Mouse (Mus musculus): Measurements from ENCODE around the gene Atp1b1. TPM values are rescaled to one million over a fixed set of nuclear protein-coding genes. Genes with fewer than 3 reads are reported as not detected.

Atp1b1 gene
- polyA plus RNA-seq, 1 experiment from 2014 or later, result 163 TPM

DNA sequence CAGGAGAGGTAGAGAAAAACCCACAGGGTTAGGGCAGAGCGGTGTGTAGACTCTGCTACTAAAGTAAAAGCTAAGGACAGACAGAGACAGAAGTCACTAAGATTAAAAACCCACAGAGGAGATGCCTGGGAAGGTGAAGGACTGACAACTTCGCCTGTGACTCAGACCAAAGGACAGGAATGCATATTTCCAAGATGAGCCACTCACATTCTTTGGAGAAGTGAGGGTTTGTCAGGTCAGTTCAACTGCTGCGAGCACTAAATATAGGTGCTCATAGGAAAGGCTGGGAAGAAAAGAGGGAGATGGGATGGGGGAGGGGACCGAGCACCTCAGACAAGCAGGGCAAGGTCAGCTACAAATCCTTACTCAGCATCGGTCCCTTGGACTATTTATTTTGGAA lies 6.8 kb downstream of the Atp1b1 start:
- Histone ChIP-seq H3K4me3 (replicated peaks) (no peak overlapping the region), H3K27ac (no peak overlapping the region), H3K36me3 (peaks cover 50% of the 10 kb centered on the region), H3K9ac (no peak overlapping the region), H3K4me1 (0 out of 2 replicates have a peak, but pooled peaks cover 5% of the 10 kb centered on the region), H3K4me2 (no peak overlapping the region), H3K27me3 (peaks cover 12% of the 10 kb centered on the region), H3K9me3 (replicated peaks) (no peaks in the 10 kb centered on the region)
- WGBS, result 71% methylated on average over 5 of the region's 5 CpGs
- ATAC-seq (replicated peaks; ENCODE audit: low FRiP score), result no peak

DNA sequence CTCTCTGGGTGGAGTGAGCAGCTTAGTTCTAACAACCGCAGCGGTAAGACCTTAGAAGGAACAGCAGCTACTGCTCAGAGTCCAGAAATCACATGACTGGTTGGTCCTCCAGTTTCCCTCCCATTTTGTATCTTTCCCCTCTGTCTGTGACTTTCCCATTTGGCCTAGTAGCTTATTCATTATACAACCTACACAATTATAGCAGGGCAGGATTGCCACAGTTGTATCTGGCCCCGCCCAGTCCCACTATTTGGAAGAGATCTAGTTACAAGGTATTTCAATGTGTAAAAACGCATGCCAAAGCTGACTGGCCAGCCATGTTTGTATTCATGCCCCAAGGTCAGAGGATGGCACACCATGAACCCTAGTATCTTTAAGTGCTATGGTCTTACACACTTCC lies 7.5 kb downstream of the Atp1b1 start:
- Histone ChIP-seq H3K4me3 (replicated peaks) (no peak overlapping the region), H3K27ac (no peak overlapping the region), H3K9ac (no peak overlapping the region), H3K36me3 (peaks cover 50% of the 10 kb centered on the region), H3K4me1 (0 out of 2 replicates have a peak, but pooled peaks cover 6% of the 10 kb centered on the region), H3K4me2 (no peak overlapping the region), H3K27me3 (peaks cover 5% of the 10 kb centered on the region), H3K9me3 (replicated peaks) (no peaks in the 10 kb centered on the region)
- 89% methylated on average over 4 of the region's 4 CpGs for WGBS
- no peak for ATAC-seq (replicated peaks; ENCODE audit: low FRiP score)

DNA sequence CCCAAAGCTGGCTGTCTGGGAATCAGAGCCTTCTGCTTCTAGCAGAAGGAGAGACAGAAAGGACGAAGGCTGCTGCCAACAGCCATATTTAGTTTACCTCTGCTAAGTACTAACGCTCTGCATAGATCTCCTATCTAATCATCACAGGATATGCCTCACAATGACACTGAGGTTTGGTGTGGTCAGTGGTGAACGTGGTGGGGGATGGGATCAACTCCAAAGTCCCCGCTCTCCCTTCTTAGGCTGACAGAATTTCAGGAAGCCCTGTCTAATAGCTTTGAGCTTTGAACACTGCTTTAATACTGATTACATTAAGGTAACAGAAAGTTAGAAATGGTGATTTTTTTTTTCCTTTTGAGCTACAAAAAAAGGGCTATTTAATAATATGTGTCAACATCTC lies 7.9 kb downstream of the Atp1b1 start:
- no peaks in the 10 kb centered on the region for H3K9me3 ChIP-seq (replicated peaks)
- H3K27ac ChIP-seq, result no peak overlapping the region
- ATAC-seq (replicated peaks; ENCODE audit: low FRiP score), result no peak
- H3K4me2 ChIP-seq, result no peak overlapping the region
- no peak overlapping the region for H3K4me3 ChIP-seq (replicated peaks)
- 86% methylated on average over 4 of the region's 4 CpGs for WGBS
- H3K4me1 ChIP-seq, result 0 out of 2 replicates have a peak, but pooled peaks cover 6% of the 10 kb centered on the region
- no peak overlapping the region for H3K9ac ChIP-seq
- peaks cover 50% of the 10 kb centered on the region for H3K36me3 ChIP-seq
- H3K27me3 ChIP-seq, result 0 out of 2 replicates have a peak, but pooled peaks cover 3% of the 10 kb centered on the region

DNA sequence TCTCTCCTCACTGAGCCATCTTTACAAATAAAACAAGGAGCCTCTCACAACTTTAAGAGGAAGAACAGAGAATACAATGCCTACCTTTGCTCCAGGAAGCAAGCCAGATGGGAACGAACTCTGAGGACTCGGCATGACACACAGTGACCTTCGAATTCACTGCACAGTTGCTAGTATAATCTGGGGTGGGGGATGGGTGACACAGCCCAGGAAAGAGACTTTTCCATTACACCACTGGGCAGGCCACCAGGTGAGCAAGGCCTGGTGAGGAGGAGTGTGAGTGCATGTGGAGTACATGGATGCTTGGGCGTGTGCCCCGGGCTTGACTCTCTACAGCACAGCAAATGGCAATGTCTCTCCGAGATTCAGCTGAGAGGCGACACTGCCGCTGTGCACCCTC lies 8.5 kb downstream of the Atp1b1 start:
- 90% methylated on average over 8 of the region's 8 CpGs for WGBS
- Histone ChIP-seq H3K4me1 (0 out of 2 replicates have a peak, but pooled peaks cover 6% of the 10 kb centered on the region), H3K36me3 (peaks cover 53% of the 10 kb centered on the region), H3K9me3 (replicated peaks) (no peaks in the 10 kb centered on the region), H3K9ac (no peak overlapping the region), H3K4me3 (replicated peaks) (no peak overlapping the region), H3K27ac (no peak overlapping the region), H3K27me3 (no peaks in the 10 kb centered on the region), H3K4me2 (no peak overlapping the region)
- ATAC-seq (replicated peaks; ENCODE audit: low FRiP score), result no peak

DNA sequence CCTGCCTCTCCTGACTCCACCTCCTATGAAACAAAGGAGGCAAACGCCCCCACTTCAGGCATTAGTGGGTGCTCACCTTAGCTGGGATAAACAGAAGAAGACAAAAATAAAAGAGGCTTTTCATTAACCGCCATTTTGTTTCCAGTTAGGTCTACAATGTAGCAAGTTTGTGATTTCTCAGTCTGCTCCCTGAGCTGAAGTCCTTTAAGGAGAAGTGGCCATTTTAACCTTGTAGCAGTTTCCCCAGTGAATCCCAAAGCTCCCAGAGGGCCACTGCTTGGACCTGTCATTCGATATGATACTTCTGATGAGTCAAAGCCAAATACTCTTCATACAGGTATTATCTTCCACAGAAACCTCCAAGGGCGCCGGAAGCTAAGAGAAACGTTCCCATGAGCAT lies 10.6 kb downstream of the Atp1b1 start:
- ATAC-seq (replicated peaks; ENCODE audit: low FRiP score), result no peak
- 90% methylated on average over 6 of the region's 6 CpGs for WGBS
- H3K27me3 ChIP-seq, result no peaks in the 10 kb centered on the region
- no peak overlapping the region for H3K4me3 ChIP-seq (replicated peaks)
- H3K36me3 ChIP-seq, result peaks cover 64% of the 10 kb centered on the region
- no peaks in the 10 kb centered on the region for H3K9me3 ChIP-seq (replicated peaks)
- H3K9ac ChIP-seq, result no peak overlapping the region
- no peak overlapping the region for H3K4me2 ChIP-seq
- H3K27ac ChIP-seq, result no peak overlapping the region
- 0 out of 2 replicates have a peak, but pooled peaks cover 6% of the 10 kb centered on the region for H3K4me1 ChIP-seq

DNA sequence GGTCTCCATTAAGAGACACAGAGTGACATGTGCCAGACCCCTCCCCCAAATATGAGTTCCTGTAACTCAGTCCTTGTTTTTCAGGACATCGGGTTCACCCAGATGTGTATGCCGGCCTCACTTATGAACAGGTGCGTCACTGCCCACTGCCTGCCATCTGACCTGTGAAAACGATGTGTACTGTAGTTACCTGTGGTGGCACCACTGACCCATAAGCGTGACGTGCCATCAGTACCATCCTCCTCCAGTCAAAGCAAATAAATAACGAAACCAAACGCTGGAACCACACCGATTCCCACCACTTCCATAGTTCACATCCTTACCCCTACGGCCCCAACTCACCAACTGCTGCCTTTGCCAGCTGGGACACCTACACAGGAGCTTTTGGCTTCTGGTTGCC lies 11.6 kb downstream of the Atp1b1 start:
- no peak for ATAC-seq (replicated peaks; ENCODE audit: low FRiP score)
- no peak overlapping the region for H3K4me2 ChIP-seq
- peaks cover 66% of the 10 kb centered on the region for H3K36me3 ChIP-seq
- 0 out of 2 replicates have a peak, but pooled peaks cover 6% of the 10 kb centered on the region for H3K4me1 ChIP-seq
- no peak overlapping the region for H3K27ac ChIP-seq
- WGBS, result 76% methylated on average over 10 of the region's 10 CpGs
- no peak overlapping the region for H3K9ac ChIP-seq
- H3K27me3 ChIP-seq, result no peaks in the 10 kb centered on the region
- no peaks in the 10 kb centered on the region for H3K9me3 ChIP-seq (replicated peaks)
- H3K4me3 ChIP-seq (replicated peaks), result no peak overlapping the region

DNA sequence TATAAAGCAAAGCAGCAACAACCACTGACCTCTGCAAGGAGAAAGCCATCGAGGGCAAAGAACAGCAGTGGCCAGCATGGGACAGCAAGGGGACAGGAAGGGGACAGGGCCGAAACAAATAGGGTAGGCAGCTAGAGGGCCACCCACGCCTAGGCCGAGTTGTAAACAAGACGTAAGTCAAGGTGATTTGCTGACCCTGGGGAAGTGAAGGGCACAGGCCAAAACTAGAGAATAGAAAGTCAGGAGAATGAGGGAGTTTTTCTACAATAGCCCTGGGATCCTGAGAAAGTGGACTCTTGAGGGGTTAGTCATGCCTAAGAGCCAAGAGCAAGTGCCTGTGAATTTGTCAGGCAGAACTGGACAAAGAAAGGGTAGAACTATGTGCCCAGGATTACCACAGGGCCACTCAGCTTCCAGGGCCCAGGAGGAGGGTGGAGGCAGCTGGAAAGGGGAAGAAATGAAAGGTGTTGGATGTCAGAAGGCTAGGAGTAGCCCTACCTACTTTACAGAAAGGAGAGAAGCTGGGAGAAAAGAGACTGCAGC lies 12.5 kb downstream of the Atp1b1 start:
- no peak overlapping the region for H3K9ac ChIP-seq
- no peak overlapping the region for H3K27ac ChIP-seq
- H3K4me2 ChIP-seq, result no peak overlapping the region
- 48% methylated on average over 5 of the region's 5 CpGs for WGBS
- no peaks in the 10 kb centered on the region for H3K9me3 ChIP-seq (replicated peaks)
- H3K36me3 ChIP-seq, result peaks cover 68% of the 10 kb centered on the region
- 0 out of 2 replicates have a peak, but pooled peaks cover 6% of the 10 kb centered on the region for H3K4me1 ChIP-seq
- ATAC-seq (replicated peaks; ENCODE audit: low FRiP score), result no peak
- H3K4me3 ChIP-seq (replicated peaks), result no peak overlapping the region
- no peaks in the 10 kb centered on the region for H3K27me3 ChIP-seq

DNA sequence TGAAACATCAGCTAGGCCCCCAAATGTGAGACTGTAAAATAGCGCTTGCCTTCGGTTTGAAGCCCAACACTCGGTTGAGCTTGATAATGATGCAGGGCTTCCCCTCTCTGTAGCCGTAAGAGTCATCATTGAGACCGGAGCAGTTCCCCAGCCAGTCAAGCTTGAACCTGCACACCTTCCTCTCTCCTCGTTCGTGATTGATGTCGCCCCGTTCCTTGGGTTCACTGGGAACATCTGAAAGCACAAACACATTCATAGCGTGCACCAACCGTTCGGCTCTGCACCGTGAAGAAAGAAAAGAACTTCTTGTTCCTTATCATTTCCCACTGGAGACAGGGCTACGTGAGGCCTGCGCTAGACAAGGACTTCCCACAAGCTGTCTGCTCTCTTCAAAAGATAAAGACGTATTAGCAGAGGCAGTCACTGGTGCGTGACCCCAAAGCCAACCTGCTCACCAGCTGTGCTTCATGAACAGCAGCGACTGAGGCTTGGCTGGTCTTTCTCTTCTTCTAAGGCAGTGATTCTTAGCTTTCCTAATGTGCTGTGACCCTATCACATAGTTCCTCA lies 16.7 kb downstream of the Atp1b1 start:
- H3K4me2 ChIP-seq, result no peak overlapping the region
- peaks cover 79% of the 10 kb centered on the region for H3K36me3 ChIP-seq
- ATAC-seq (replicated peaks; ENCODE audit: low FRiP score), result no peak; the same call in 1 of the 2 replicates
- 0 out of 2 replicates have a peak, but pooled peaks cover 4% of the 10 kb centered on the region for H3K4me1 ChIP-seq
- 50% methylated on average over 18 of the region's 18 CpGs for WGBS
- no peaks in the 10 kb centered on the region for H3K9me3 ChIP-seq (replicated peaks)
- H3K27me3 ChIP-seq, result no peaks in the 10 kb centered on the region
- no peak overlapping the region for H3K4me3 ChIP-seq (replicated peaks)
- H3K9ac ChIP-seq, result no peak overlapping the region
- H3K27ac ChIP-seq, result no peak overlapping the region

DNA sequence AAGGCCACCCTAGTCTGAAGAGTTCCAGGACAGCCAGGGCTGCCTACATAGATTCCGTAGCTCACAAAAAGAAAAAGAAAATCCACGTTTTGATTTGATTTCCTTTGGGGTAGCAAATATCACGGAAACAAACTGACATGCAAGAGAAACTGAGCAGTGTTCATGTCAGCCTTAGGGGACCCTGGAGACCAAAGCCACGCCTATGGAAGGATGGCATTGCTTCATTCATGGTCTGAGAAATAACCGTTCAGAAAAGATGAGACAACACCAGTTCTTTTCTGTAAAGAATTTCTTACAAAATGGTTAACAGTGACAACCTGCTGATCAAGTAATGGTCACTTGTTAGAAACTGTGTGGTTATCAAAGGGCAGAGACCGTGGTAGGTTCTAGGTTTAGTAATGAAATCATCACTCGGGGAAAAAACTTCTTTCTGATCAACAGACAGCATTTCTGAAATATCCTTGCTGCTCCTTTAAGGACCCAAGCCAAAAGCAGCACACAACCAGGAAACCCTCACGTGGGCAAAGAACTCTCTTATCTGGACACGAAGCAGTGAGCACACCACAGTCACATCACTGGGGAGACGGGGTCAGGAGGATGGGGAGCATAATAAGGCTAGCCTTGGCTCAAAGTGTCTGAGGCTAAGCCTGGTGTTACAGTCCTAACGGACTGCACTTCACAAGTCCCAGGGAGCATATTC lies 17.3 kb downstream of the Atp1b1 start:
- Histone ChIP-seq H3K4me1 (no peaks in the 10 kb centered on the region), H3K27me3 (no peaks in the 10 kb centered on the region), H3K27ac (no peak overlapping the region), H3K9me3 (replicated peaks) (no peaks in the 10 kb centered on the region), H3K36me3 (peaks cover 83% of the 10 kb centered on the region), H3K4me2 (no peak overlapping the region), H3K9ac (no peak overlapping the region), H3K4me3 (replicated peaks) (no peak overlapping the region)
- WGBS, result 86% methylated on average over 11 of the region's 11 CpGs
- ATAC-seq (replicated peaks; ENCODE audit: low FRiP score), result no peak

DNA sequence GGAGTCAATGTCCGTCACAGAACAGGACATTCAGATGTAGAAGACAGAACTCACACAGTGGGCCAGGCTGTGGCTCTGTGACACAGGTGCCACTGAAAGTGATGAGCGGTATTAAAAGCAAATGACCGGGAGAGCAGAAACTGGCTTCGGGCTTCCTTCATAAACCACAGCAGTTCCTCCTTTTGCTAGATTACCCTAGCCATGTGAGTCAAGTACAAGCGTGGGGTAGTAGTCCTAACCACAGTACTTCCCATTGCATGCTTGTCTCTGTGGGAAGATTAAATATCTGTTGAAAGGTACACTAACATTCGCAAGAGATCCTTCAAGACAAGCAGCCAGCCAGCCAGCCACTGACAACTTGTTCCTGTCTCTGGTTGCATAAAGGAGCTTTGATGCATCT lies 17.9 kb downstream of the Atp1b1 start:
- WGBS, result 91% methylated on average over 6 of the region's 6 CpGs
- H3K9me3 ChIP-seq (replicated peaks), result no peaks in the 10 kb centered on the region
- H3K4me3 ChIP-seq (replicated peaks), result no peak overlapping the region
- ATAC-seq (replicated peaks; ENCODE audit: low FRiP score), result no peak
- no peaks in the 10 kb centered on the region for H3K4me1 ChIP-seq
- H3K27me3 ChIP-seq, result no peaks in the 10 kb centered on the region
- no peak overlapping the region for H3K27ac ChIP-seq
- no peak overlapping the region for H3K9ac ChIP-seq
- H3K36me3 ChIP-seq, result peaks cover 86% of the 10 kb centered on the region
- no peak overlapping the region for H3K4me2 ChIP-seq

DNA sequence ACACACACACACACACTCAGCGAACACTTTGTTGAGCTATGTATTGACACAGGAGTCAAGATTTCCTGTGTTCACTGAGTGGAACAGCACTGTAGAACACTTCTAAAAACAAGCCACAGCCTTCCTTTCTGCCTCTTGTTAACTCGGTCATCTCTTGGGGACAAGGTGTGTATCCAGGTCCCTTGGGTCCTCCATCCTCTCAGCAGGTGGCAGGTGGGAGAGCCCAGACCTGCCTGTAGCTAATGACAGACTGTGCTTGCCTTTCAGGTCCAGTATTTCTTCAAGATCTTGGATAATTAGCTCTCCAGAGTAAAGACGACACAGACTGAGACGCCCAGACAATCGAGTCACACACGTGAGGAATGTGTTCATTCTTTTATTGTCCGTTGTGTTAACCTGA lies 21.4 kb downstream of the Atp1b1 start:
- peaks cover 57% of the 10 kb centered on the region for H3K36me3 ChIP-seq
- no peaks in the 10 kb centered on the region for H3K9me3 ChIP-seq (replicated peaks)
- H3K4me1 ChIP-seq, result peaks cover 11% of the 10 kb centered on the region
- 83% methylated on average over 7 of the region's 7 CpGs for WGBS
- no peak overlapping the region for H3K9ac ChIP-seq
- H3K4me2 ChIP-seq, result no peak overlapping the region
- ATAC-seq (replicated peaks; ENCODE audit: low FRiP score), result no peak
- H3K4me3 ChIP-seq (replicated peaks), result no peak overlapping the region
- no peaks in the 10 kb centered on the region for H3K27me3 ChIP-seq
- H3K27ac ChIP-seq, result no peak overlapping the region

DNA sequence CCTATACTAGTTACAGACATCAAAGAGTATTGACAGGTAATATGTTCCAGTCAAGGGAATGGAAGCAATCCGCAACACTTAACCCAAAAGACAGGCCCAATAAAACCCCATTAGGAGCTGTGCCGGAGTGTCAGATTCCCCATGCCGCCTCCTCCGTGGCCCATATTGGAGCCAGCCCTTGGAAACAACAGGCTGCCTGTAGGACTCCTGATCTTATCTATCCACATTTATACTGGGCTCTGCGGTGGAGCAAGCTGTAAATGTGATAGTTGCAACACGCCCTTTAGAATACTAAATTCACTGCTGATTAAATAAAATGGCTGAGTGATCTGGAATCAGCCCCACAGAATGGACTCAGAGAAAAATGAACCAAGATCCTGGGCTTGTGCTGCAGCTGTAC lies 24.1 kb downstream of the Atp1b1 start:
- Histone ChIP-seq H3K27me3 (no peaks in the 10 kb centered on the region), H3K36me3 (peaks cover 32% of the 10 kb centered on the region), H3K9me3 (replicated peaks) (no peaks in the 10 kb centered on the region), H3K4me3 (replicated peaks) (no peak overlapping the region), H3K9ac (no peak overlapping the region), H3K27ac (0 out of 2 replicates have a peak overlapping the region, but pooled peaks have one; percentile 41), H3K4me2 (no peak overlapping the region), H3K4me1 (peaks cover 11% of the 10 kb centered on the region)
- WGBS, result 35% methylated on average over 6 of the region's 6 CpGs
- peak; percentile 59; the same call in 1 of the 2 replicates for ATAC-seq (replicated peaks; ENCODE audit: low FRiP score)

Data from kidney, embryonic 15.5 days (tissue).